Mouse (Mus musculus): Measurements from ENCODE around the gene Eif3l. TPM values are rescaled to one million over a fixed set of nuclear protein-coding genes. Genes with fewer than 3 reads are reported as not detected.
A peak's percentile ranks its signal among the peaks of the same experiment; 100 is the strongest.

The Eif3l gene
- total and polyA plus RNA-seq, 3 experiments = 301 to 442 (median 394) TPM

GRCm38 (mm10) chr15:79050160-79050845 lies 24.7 kb upstream of the Eif3l start:
- no peak overlapping the region for H3K27ac ChIP-seq (ENCODE audit: control insufficient read depth, low read depth, low read length)
- no peaks in the 10 kb centered on the region for H3K4me1 ChIP-seq (ENCODE audit: control insufficient read depth in 1 of 2, insufficient read depth in 2 of 2, low read length in 2 of 2)
- no peaks in the 10 kb centered on the region for H3K9me3 ChIP-seq (replicated peaks; ENCODE audit: insufficient read depth, low read length)
- H3K4me3 ChIP-seq (ENCODE audit: control insufficient read depth in 1 of 2, insufficient read depth in 1 of 2, low read depth in 2 of 2, low read length in 2 of 2) = no peak overlapping the region
- no peaks in the 10 kb centered on the region for H3K79me2 ChIP-seq (ENCODE audit: control insufficient read depth, insufficient read depth, low read length, poor library complexity)
- DNase-seq (ENCODE audit: low read depth, low spot score) = no peak
- TF ChIP-seq MXI1 (IDR thresholded peaks at IDR 0.05; ENCODE audit: low read depth, low read length) (no peak), GATA1 (IDR thresholded peaks at IDR 0.05; ENCODE audit: low read depth, low read length) (no peak), E2F4 (IDR thresholded peaks at IDR 0.05; ENCODE audit: borderline replicate concordance, low read depth, low read length) (no peak), CTCF (IDR thresholded peaks at IDR 0.05 in 2 of 3, conservative IDR thresholded peaks at IDR 0.05 in 1 of 3; ENCODE audit: control insufficient read depth in 1 of 3, insufficient read depth in 1 of 3, low read depth in 2 of 3, low read length in 3 of 3, poor library complexity in 1 of 3, severe bottlenecking in 1 of 3) (no peak), SIN3A (IDR thresholded peaks at IDR 0.05; ENCODE audit: low read length) (no peak), ZKSCAN1 (IDR thresholded peaks at IDR 0.05; ENCODE audit: low read depth, low read length) (no peak), ZNF384 (IDR thresholded peaks at IDR 0.05; ENCODE audit: low read depth, low read length) (no peak), TBP (IDR thresholded peaks at IDR 0.05; ENCODE audit: low read depth, low read length) (no peak), MYB (IDR thresholded peaks at IDR 0.05; ENCODE audit: low read depth, low read length) (no peak), TCF12 (IDR thresholded peaks at IDR 0.05; ENCODE audit: low read depth, low read length) (no peak), RCOR1 (IDR thresholded peaks at IDR 0.05; ENCODE audit: low read depth, low read length) (no peak), JUND (IDR thresholded peaks at IDR 0.05; ENCODE audit: low read depth, low read length) (no peak), MAZ (IDR thresholded peaks at IDR 0.05; ENCODE audit: low read depth, low read length) (no peak), ETS1 (IDR thresholded peaks at IDR 0.05; ENCODE audit: low read depth, low read length) (no peak), EP300 (IDR thresholded peaks at IDR 0.05; ENCODE audit: low read depth in 1 of 2, low read length in 2 of 2) (no peak), MEF2A (IDR thresholded peaks at IDR 0.05; ENCODE audit: extremely low read depth, insufficient replicate concordance, low read depth, low read length, poor library complexity, severe bottlenecking) (no peak), CHD1 (IDR thresholded peaks at IDR 0.05; ENCODE audit: low read depth, low read length) (no peak), KAT2A (conservative IDR thresholded peaks at IDR 0.05; ENCODE audit: low read depth, low read length) (no peak), MAFK (IDR thresholded peaks at IDR 0.05; ENCODE audit: borderline replicate concordance, low read depth, low read length) (no peak)
- H3K27me3 ChIP-seq (ENCODE audit: control insufficient read depth in 1 of 2, insufficient read depth in 2 of 2, low read length in 2 of 2) = no peaks in the 10 kb centered on the region
- H3K9ac ChIP-seq (ENCODE audit: control insufficient read depth, low read depth, low read length, poor library complexity, severe bottlenecking) = no peak overlapping the region
- H3K36me3 ChIP-seq (ENCODE audit: control insufficient read depth in 1 of 2, insufficient read depth in 2 of 2, low read length in 2 of 2) = peaks cover 0 to 3% of the 10 kb centered on the region in 2 experiments; a peak in 1 of 4 replicates

GRCm38 (mm10) chr15:79050964-79051363 lies 24.0 kb upstream of the Eif3l start:
- no peak overlapping the region for H3K4me3 ChIP-seq (ENCODE audit: control insufficient read depth in 1 of 2, insufficient read depth in 1 of 2, low read depth in 2 of 2, low read length in 2 of 2)
- H3K27me3 ChIP-seq (ENCODE audit: control insufficient read depth in 1 of 2, insufficient read depth in 2 of 2, low read length in 2 of 2) = no peaks in the 10 kb centered on the region
- DNase-seq (ENCODE audit: low read depth, low spot score) = no peak
- H3K4me1 ChIP-seq (ENCODE audit: control insufficient read depth in 1 of 2, insufficient read depth in 2 of 2, low read length in 2 of 2) = no peaks in the 10 kb centered on the region
- H3K9me3 ChIP-seq (replicated peaks; ENCODE audit: insufficient read depth, low read length) = no peaks in the 10 kb centered on the region
- peaks cover 0 to 3% of the 10 kb centered on the region in 2 experiments; a peak in 1 of 4 replicates for H3K36me3 ChIP-seq (ENCODE audit: control insufficient read depth in 1 of 2, insufficient read depth in 2 of 2, low read length in 2 of 2)
- no peak overlapping the region for H3K27ac ChIP-seq (ENCODE audit: control insufficient read depth, low read depth, low read length)
- no peak overlapping the region for H3K9ac ChIP-seq (ENCODE audit: control insufficient read depth, low read depth, low read length, poor library complexity, severe bottlenecking)
- no peak for TF ChIP-seq TCF12 (IDR thresholded peaks at IDR 0.05; ENCODE audit: low read depth, low read length)
- no peak for TF ChIP-seq MEF2A (IDR thresholded peaks at IDR 0.05; ENCODE audit: extremely low read depth, insufficient replicate concordance, low read depth, low read length, poor library complexity, severe bottlenecking)
- peak; percentile 80 for TF ChIP-seq ZKSCAN1 (IDR thresholded peaks at IDR 0.05; ENCODE audit: low read depth, low read length)
- no peak for TF ChIP-seq POLR2AphosphoS2 (IDR thresholded peaks at IDR 0.05; ENCODE audit: low read length)
- TF ChIP-seq EP300 (IDR thresholded peaks at IDR 0.05; ENCODE audit: low read depth in 1 of 2, low read length in 2 of 2) = no peak
- TF ChIP-seq UBTF (IDR thresholded peaks at IDR 0.05; ENCODE audit: borderline replicate concordance, insufficient read depth, low read depth, low read length) = no peak
- TF ChIP-seq ELF1 (IDR thresholded peaks at IDR 0.05; ENCODE audit: low read depth, low read length) = no peak
- TF ChIP-seq MAX (IDR thresholded peaks at IDR 0.05; ENCODE audit: low read length) = no peak
- no peak for TF ChIP-seq ZC3H11A (IDR thresholded peaks at IDR 0.05; ENCODE audit: low read depth, low read length)
- no peaks in the 10 kb centered on the region for H3K79me2 ChIP-seq (ENCODE audit: control insufficient read depth, insufficient read depth, low read length, poor library complexity)
